Mouse (Mus musculus) erythroid progenitor cell, adult 5-6 weeks (primary cell): ENCODE data around the gene Usp29. TPM values are rescaled to one million over a fixed set of nuclear protein-coding genes. Genes with fewer than 3 reads are reported as not detected.
"Not testable (repeated sequence)": the region's sequence is repeated elsewhere in the genome, so short reads cannot be mapped to it uniquely, and the experiment has no call there.

Experiments
- ATAC-seq: replicated peaks from 2 replicates; pipeline ENCODE4 v1.8.0; 2016; ENCODE audit warnings: moderate number of reproducible peaks, mild to moderate bottlenecking, moderate TSS enrichment, inconsistent platforms; ENCODE audit not compliant: poor library complexity, low FRiP score, severe bottlenecking
- total RNA-seq, 2 experiments: library from RNA; stranded (forward) in 1 of 2; stranded (reverse) in 1 of 2; fragments of 150-400 nt in 1 of 2; fragments of 186-747, 209-891 nt in 1 of 2; gene quantifications; 2 replicates each; pipeline versions ENCODE4 v1.2.3 to v1.2.4; 2015 to 2017; ENCODE audit warnings: low replicate concordance in 2 of 2

The Usp29 gene
- total RNA-seq, 2 experiments from 2014 or later = not detected

GRCm38 (mm10) chr7:6858694-6859270, 128.4 kb downstream of the Usp29 start:
- no peak for ATAC-seq

GRCm38 (mm10) chr7:6860689-6861088, 130.3 kb downstream of the Usp29 start:
- no peak for ATAC-seq

- ATAC-seq = no peak
Measured at GRCm38 (mm10) chr7:6866351-6866750, 136.0 kb downstream of the Usp29 start.

- ATAC-seq = no peak
Measured at GRCm38 (mm10) chr7:6868831-6869230, 138.5 kb downstream of the Usp29 start.

GRCm38 (mm10) chr7:6869556-6869955, 139.2 kb downstream of the Usp29 start:
- ATAC-seq = no peak

DNA sequence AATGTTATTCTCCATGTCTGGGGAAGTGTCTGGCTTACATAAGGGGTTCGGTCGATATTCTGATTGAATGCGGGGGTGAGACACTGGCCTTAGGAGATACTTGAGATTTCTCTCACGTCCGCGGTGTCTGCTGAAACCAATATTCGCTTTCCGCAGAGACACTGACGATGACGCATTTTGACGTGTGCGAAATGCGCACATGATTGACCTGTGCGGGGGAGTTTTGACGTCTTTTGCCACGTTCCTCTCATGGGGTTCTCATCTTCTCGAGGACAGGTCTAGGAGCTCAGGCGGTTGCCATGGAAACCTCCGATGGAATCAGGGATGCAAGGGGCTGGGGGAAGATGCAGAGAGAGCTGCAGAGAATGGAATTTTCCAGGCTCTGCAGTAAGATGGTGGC, 144.1 kb downstream of the Usp29 start:
- ATAC-seq = no peak

DNA sequence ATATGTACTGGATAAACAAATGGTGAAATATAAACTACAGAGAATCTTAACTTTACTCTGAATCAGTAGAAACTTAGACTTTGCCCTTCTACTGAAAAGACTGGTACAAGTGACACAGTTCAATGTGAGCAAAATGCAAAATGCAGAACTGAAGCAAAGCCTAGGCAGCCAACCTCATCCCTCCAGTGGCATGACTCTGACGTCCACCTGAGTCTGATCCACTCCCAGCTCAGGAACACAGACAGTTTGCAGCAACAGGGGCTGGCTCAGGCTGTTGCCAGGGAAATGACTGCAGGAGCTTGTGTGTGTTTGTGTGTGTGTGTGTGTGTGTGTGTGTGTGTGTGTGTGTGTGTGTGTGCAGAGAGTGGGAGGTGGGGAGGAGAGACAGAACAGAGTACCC, 147.8 kb downstream of the Usp29 start:
- no peak for ATAC-seq

- not testable (repeated sequence) for ATAC-seq
Measured at GRCm38 (mm10) chr7:6878849-6879248, 148.5 kb downstream of the Usp29 start.

DNA sequence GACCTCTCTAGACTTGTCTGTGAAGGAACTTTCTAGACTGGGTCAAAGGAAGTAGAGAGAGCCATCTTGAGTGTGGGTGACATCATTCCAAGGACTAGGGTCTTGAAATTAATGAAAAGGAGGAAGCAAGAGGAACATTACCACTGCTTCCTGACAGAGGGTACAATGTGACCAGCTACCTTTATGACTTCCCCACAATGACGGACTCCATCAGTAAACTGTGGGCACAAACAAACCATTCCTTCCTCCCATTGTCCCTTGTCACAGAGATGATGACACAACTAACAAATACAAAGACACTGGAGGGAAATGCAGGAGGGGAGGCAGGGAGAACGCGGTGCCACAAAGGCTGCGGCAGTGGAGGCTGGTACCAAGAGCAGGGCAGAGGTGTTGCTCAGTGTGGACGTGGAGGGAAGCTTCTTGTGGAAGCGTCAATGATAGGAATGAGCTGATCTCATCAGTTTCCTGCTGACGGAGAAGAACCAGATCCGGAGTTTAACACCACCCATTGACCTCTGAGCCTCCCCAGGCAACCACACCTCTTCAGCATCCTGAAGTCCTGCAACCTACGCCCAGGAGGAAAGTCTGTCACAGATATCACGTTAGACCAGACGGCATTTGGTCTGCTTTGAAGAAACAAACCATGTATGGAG, 149.3 kb downstream of the Usp29 start:
- no peak for ATAC-seq

GRCm38 (mm10) chr7:6880918-6881317, 150.5 kb downstream of the Usp29 start:
- not testable (repeated sequence) for ATAC-seq

DNA sequence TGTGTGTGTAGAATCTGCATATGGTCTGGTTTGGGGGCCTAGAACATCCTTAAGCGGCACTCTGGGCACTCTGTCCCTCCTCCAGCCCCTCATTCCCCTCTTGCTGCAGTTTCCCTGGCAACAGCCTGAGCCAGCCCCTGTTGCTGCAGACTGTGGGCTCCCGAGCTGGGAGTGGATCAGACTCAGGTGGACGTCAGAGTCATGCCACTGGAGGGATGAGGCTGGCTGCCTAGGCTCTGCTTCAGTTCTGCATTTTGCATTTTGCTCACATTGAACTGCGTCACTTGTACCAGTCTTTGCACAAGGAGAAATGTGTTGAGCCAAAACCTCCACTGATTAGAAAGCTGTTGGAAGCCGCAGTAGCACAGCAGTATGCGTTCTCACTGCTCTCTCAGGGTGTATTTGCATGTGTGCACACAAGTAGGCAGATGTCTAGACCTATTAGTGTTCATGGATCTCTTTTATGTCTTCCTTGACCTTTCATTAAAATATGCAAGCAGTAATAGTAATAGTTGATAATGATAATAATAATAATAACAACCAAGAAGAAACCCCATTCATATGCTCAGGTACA, 151.2 kb downstream of the Usp29 start:
- ATAC-seq = no peak

DNA sequence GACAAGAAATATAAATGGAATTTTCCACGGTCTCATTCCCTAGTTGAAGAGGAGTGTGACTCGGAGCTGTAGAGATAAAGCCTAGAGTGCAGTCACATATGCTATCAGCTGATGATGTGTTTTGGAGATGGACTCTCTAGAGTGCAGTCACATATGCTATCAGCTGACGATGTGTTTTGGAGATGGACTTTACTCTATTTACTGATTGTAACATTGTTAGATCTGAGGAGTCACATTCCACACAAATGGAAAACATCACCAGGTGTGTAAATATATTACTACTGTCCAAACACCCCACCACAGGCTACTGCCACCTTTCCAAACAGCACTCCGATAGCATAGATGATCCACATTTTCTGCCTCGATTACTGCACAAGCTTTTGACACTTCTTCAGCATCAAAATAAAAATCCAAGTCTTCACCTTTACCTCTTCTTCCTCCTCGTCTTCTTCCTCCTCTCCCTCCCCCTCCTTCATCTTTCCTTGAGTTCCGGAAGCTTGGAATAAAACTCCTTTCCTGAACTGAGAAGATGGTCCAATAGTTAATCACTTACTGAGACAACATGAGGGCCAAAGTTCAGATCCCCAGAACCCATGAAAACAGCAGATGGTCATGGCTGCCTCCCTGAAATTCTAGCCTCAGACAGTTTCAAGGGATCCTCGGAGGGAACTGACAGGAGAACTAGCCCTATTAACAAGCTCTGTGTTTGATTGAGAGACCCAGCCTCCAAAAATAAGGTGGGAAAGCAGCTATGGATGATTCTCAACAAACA, 153.2 kb downstream of the Usp29 start:
- no peak for ATAC-seq

DNA sequence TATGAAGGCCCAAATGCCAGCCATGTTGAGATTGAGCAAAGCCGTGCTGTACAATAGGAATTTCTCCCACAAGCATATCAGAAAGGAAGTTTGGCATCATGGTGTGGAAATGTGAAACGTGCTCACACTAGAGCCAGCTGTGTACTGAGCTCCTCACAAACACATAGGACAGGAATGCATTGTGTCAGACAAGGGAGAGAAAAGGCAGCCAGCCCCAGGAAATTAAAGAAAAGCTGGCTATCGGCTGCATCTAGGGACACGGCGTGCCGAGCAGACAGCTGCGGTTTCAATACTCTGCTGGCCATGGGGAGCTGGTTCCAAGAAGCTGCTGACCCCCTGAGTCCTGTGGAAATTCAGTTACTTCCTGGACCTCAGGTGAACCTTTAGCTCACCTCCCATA, 155.0 kb downstream of the Usp29 start:
- no peak for ATAC-seq

GRCm38 (mm10) chr7:6886896-6887295, 156.5 kb downstream of the Usp29 start:
- no peak for ATAC-seq

DNA sequence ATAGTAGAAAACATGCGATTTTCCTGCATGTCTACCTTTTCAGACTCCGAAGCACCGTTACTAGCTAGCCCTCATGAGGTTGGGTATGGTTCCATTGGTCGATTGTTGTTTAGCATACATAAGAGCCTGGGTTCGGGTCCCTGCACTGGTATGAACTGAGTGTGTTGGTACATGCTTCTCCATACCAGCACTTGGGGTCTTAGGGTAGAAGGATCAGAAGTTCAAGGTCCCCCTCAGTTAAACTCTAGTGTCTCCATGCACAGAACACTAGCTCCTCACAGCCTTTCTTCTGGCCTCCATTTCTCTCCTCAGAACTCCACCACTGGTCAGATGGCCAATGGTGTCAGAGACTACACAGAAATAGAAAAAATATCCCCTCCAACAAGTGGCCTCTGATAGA, 159.5 kb downstream of the Usp29 start:
- ATAC-seq = no peak

DNA sequence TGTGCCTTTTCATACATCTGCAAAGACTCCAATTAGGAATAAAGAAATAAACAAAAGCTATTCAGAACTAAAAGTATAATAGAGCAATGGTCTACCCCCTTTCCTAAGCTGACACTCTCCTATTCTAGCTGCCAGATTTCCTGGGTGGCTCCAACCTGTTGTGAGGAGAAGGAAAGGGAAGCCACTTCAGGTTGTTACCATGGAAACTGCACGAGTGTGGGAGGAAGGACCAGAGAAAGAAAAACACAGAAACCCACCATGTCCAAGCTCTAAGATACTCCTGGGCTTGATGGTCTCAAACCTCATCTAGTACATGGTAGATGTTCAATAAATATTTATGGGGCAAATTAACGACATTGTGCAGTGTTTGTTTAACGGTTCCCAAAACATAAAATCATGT, 160.8 kb downstream of the Usp29 start:
- ATAC-seq = no peak

DNA sequence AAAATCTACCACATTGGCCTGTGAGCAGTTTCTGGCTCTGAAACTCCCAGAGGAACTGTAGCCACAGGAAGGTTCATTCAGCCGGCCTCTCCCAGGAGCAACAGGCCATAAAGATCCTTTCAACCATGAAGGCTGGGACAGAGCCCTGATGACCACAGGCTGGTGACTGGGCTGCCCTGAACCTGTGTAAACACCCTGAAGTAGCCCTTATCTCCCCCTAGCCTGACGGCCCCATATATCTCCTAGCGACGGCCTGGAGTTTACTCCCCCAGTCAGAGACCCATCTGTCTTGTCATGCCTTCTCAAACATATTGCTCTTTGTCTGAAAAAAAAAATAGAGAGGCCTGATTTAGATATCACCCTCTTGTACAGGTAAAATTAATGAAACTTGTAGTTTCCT, 166.6 kb downstream of the Usp29 start:
- not testable (repeated sequence) for ATAC-seq

DNA sequence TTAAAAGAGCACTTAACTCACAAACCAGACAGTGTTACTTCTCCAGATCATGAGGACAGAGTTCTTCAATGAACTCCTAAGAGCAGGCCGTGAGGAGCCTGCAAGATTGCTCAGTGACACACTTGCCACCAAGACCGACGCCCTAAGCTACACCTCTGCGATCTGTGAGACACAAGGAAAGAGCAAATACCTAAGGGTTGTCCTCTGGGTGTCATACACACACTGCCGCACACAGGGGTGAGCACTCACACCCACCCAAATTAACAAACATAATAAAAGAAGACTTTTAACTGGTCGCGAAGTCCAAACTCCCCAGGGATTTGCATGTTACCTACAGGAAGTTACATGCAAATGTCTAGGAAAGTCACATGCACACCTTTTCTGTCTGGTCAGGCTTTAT, 170.3 kb downstream of the Usp29 start:
- no peak for ATAC-seq

- no peak for ATAC-seq
Measured at GRCm38 (mm10) chr7:6903489-6903888, 173.1 kb downstream of the Usp29 start.

DNA sequence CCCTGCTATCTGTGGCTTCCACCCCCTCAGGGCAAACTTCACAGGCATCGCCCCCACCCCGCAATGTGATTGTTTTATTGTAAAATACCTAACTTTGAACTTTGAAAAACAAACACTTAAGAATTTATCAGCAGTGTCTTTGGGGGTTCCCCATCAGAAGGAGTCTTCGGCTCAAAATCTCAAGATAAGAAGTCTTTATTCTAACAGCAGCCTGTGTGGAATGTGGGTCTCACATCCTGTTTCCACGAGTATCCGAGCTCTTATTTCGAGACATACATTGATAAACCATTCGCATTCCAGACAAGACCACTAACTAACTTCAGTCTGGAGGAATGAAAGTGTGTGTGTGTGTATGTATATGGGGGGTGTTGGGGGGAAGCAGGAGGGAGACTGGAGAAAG, 180.1 kb downstream of the Usp29 start:
- no peak for ATAC-seq

DNA sequence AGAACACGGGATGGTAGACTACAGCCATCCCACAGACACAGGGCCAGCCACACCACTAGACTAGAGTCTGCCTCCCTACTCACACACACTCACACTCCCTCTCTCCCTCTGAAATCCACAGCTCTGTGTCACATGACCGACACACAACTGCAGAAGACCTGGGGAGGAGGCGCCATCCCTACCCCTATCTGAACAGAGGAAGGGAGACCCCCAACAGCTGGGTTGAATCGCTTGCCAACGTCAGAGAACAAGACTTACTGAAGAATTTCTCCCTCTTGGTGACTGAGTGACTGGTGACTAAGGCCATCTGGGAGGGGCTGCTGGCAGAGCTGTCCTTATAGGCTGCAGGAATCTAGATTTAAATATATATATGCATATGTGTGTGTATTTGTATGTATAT, 181.4 kb downstream of the Usp29 start:
- no peak for ATAC-seq
